In the genomic region with DNA sequence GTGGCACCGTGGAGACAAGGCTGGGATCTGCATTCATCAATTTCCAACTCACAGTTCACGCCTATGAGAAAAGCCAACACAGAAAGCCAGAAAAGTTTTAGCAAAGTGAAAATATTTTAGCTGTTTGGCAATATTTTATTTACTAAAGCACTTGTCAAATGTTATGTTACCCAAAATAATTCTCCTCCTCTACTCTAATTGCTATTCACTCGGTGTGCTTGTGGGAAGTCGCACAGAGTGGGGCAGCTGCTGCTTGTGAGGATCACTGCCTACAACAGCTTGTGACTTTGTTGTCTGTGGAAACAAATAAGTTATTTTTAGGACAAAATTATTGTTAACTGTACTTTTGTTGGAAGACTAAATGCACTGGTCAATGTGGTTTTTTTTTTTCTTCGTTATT, we compare ENCODE assay signal across 26 mouse cellular contexts. TPM values are rescaled to one million over a fixed set of nuclear protein-coding genes. Genes with fewer than 3 reads are reported as not detected.
DNase-seq lines count a peak whose midpoint lies in the region; ATAC-seq and TF ChIP-seq lines count a peak whose summit lies in the region.
"Had no signal": no experiment of that assay in that cellular context is flagged by ENCODE, and none has a peak within 500 bp of the region (broad histone marks: within the 10 kb centered on the region; RNA-seq: fewer than 3 reads in every experiment).

No protein-coding gene starts in this region.

- H3K9me3 ChIP-seq in heart, embryonic 13.5 days = no peaks in the 10 kb centered on the region
- H3K9me3 ChIP-seq in heart, postnatal 0 days (replicated peaks; ENCODE audit: control insufficient read depth, low read length) = no peaks in the 10 kb centered on the region
- H3K9me3 ChIP-seq in intestine, embryonic 15.5 days = no peaks in the 10 kb centered on the region
- H3K9me3 ChIP-seq: embryonic facial prominence, embryonic 15.5 days; forebrain, embryonic 10.5 days; heart, embryonic 10.5 days; hindbrain, embryonic 13.5 days had no signal

- H3K36me3 ChIP-seq in heart, embryonic 13.5 days = no peaks in the 10 kb centered on the region
- H3K36me3 ChIP-seq in heart, postnatal 0 days (replicated peaks; ENCODE audit: control insufficient read depth, insufficient read depth, low read length) = no peaks in the 10 kb centered on the region
- no peaks in the 10 kb centered on the region for H3K36me3 ChIP-seq in intestine, embryonic 15.5 days
- H3K36me3 ChIP-seq: embryonic facial prominence, embryonic 15.5 days; forebrain, embryonic 10.5 days; heart, embryonic 10.5 days; hindbrain, embryonic 13.5 days had no signal

- 73% methylated on average over 5 of the region's 5 CpGs for WGBS in heart, embryonic 13.5 days
- WGBS in heart, postnatal 0 days = 64% methylated on average over 5 of the region's 5 CpGs
- 83% methylated on average over 5 of the region's 5 CpGs for WGBS in intestine, embryonic 15.5 days

- H3K4me2 ChIP-seq in heart, embryonic 13.5 days = no peak overlapping the region
- H3K4me2 ChIP-seq in heart, postnatal 0 days (ENCODE audit: low read depth, low read length) = no peak overlapping the region
- H3K4me2 ChIP-seq in intestine, embryonic 15.5 days (replicated peaks) = no peak overlapping the region
- H3K4me2 ChIP-seq: embryonic facial prominence, embryonic 15.5 days; hindbrain, embryonic 13.5 days had no signal

- intact Hi-C loops in heart, postnatal 25 days (cut with DNase I) = no loop called here

- H3K4me1 ChIP-seq in heart, embryonic 13.5 days = peaks cover 13% of the 10 kb centered on the region
- H3K4me1 ChIP-seq in heart, postnatal 0 days (ENCODE audit: control insufficient read depth, insufficient read depth) = peaks cover 9% of the 10 kb centered on the region
- H3K4me1 ChIP-seq in intestine, embryonic 15.5 days (replicated peaks) = no peaks in the 10 kb centered on the region
- H3K4me1 ChIP-seq: embryonic facial prominence, embryonic 15.5 days; forebrain, embryonic 10.5 days; heart, embryonic 10.5 days; hindbrain, embryonic 13.5 days had no signal

- TF ChIP-seq EP300 in heart, postnatal 0 days (IDR thresholded peaks at IDR 0.05; ENCODE audit: low read depth) = no peak

- H3K9ac ChIP-seq in heart, embryonic 13.5 days = no peak overlapping the region
- no peak overlapping the region for H3K9ac ChIP-seq in heart, postnatal 0 days (replicated peaks; ENCODE audit: low read depth, low read length)
- no peak overlapping the region for H3K9ac ChIP-seq in intestine, embryonic 15.5 days
- H3K9ac ChIP-seq: embryonic facial prominence, embryonic 15.5 days; hindbrain, embryonic 13.5 days had no signal

- ATAC-seq in heart, embryonic 13.5 days (ENCODE audit: extremely low read depth, insufficient number of reproducible peaks, low FRiP score, low TSS enrichment) = no peak
- no peak for ATAC-seq in heart, postnatal 0 days (ENCODE audit: insufficient read depth, low read depth)
- no peak for ATAC-seq in intestine, embryonic 15.5 days
- ATAC-seq: activated CD4-positive, CD25-positive, alpha-beta regulatory T cell, adult 4 months; forebrain, embryonic 14.5 days; hindbrain, postnatal 0 days; Patski had no signal

- no peak for DNase-seq in heart, adult 9 months (ENCODE audit: low spot score in 2 of 2)
- no peak for DNase-seq in heart, postnatal 0 days (ENCODE audit: low spot score)
- no peak for DNase-seq in heart, postnatal 25 days (ENCODE audit: low spot score)
- peak; percentile 36 to 43 for DNase-seq in layer of hippocampus, adult 2 months (ENCODE audit: low spot score in 2 of 2)
- peak; percentile 16 to 29 for DNase-seq in layer of hippocampus, postnatal 36 days
- DNase-seq in frontal cortex, postnatal 25 days (ENCODE audit: low spot score in 2 of 2) = no peak
- DNase-seq: adrenal gland, postnatal 14 days; cerebellum, adult 18-20 months; cerebellum, adult 9-11 months; embryo, embryonic 11 days; gastrocnemius, postnatal 10 days; kidney, adult 18-20 months had no signal

- H3K4me3 ChIP-seq in heart, embryonic 13.5 days = no peak overlapping the region
- no peak overlapping the region for H3K4me3 ChIP-seq in heart, postnatal 0 days (ENCODE audit: low read depth, low read length)
- no peak overlapping the region for H3K4me3 ChIP-seq in layer of hippocampus, adult 2 months
- no peak overlapping the region for H3K4me3 ChIP-seq in intestine, embryonic 15.5 days (replicated peaks)
- H3K4me3 ChIP-seq: embryonic facial prominence, embryonic 15.5 days; erythroblast, embryonic 14.5 days; forebrain, embryonic 10.5 days; heart, embryonic 10.5 days; hindbrain, embryonic 13.5 days had no signal

- H3K27me3 ChIP-seq in heart, embryonic 13.5 days (replicated peaks) = no peaks in the 10 kb centered on the region
- H3K27me3 ChIP-seq in heart, postnatal 0 days (ENCODE audit: control insufficient read depth, insufficient read depth, low read length) = no peaks in the 10 kb centered on the region
- no peaks in the 10 kb centered on the region for H3K27me3 ChIP-seq in intestine, embryonic 15.5 days (replicated peaks)
- H3K27me3 ChIP-seq: CH12.LX; embryonic facial prominence, embryonic 15.5 days; hindbrain, embryonic 13.5 days had no signal

- peak overlapping the region; percentile 67; the same call in 1 of the 2 replicates for H3K27ac ChIP-seq in heart, embryonic 13.5 days (replicated peaks)
- H3K27ac ChIP-seq in heart, postnatal 0 days (ENCODE audit: low read depth) = peak overlapping the region; percentile 80
- no peak overlapping the region for H3K27ac ChIP-seq in layer of hippocampus, adult 2 months
- H3K27ac ChIP-seq in intestine, embryonic 15.5 days = no peak overlapping the region
- H3K27ac ChIP-seq: embryonic facial prominence, embryonic 15.5 days; forebrain, embryonic 10.5 days; heart, embryonic 10.5 days; hindbrain, embryonic 13.5 days; hindbrain, postnatal 0 days had no signal

- TF ChIP-seq CTCF in heart, postnatal 0 days (IDR thresholded peaks at IDR 0.05; ENCODE audit: low read depth) = no peak
- no peak for TF ChIP-seq CTCF in layer of hippocampus, adult 2 months (conservative IDR thresholded peaks at IDR 0.05)

RNA-seq across cellular contexts. Expression of a gene that starts 48.6 kb away (rescaled TPM):
- polyA plus RNA-seq in heart, embryonic 13.5 days (2015; fragmentation: Nextera tagmentation; extraction: Ambion mirVana) = 0.12 and 0.27 TPM in 2 replicates
- total RNA-seq in heart, postnatal 0 days (2014; rRNA removed; ENCODE audit: low replicate concordance) = 0.38 TPM in 1 of 2 replicates, not detected in the other
- polyA plus RNA-seq in heart, postnatal 0 days (2015; fragmentation: Nextera tagmentation; extraction: Ambion mirVana) = 0.12 and 0.16 TPM in 2 replicates
- under 1 TPM; 0.25 to 0.52 TPM for total RNA-seq in heart, postnatal 25 days (2021)
- total RNA-seq in layer of hippocampus, adult 2 months (2021) = under 1 TPM; 0.32 to 0.82 TPM
- total RNA-seq in layer of hippocampus, postnatal 36 days (2021) = under 1 TPM; 0.35 TPM
- polyA plus RNA-seq in intestine, embryonic 15.5 days (2015; fragmentation: Nextera tagmentation; extraction: Ambion mirVana) = 0.05 and 0.10 TPM in 2 replicates
- total RNA-seq: adrenal gland, postnatal 14 days; gastrocnemius, postnatal 10 days; hematopoietic stem cell, adult 5-6 weeks had no signal
- polyA plus RNA-seq: activated CD4-positive, CD25-positive, alpha-beta regulatory T cell, adult 4 months; embryonic facial prominence, embryonic 15.5 days; erythroblast, embryonic 14.5 days; gonadal fat pad, adult 2 months had no signal

Comparison
In these comparisons a context has a peak if more than half of its experiments do, and no peak if none do; other contexts are left out.
1. H3K27ac ChIP-seq: peak in heart, embryonic 13.5 days (single experiment) and heart, postnatal 0 days (single experiment); none in layer of hippocampus, adult 2 months (single experiment) and intestine, embryonic 15.5 days (single experiment).
2. DNase-seq: peak in layer of hippocampus, adult 2 months (2 of 2) and layer of hippocampus, postnatal 36 days (2 of 2); none in heart, adult 9 months (0 of 2), heart, postnatal 0 days (single experiment), heart, postnatal 25 days (single experiment) and frontal cortex, postnatal 25 days (0 of 2).